Mouse (Mus musculus) heart, embryonic 13.5 days (tissue): Measurements from ENCODE around the gene Tas2r130. TPM values are rescaled to one million over a fixed set of nuclear protein-coding genes. Genes with fewer than 3 reads are reported as not detected.
"Not testable (repeated sequence)": the region's sequence is repeated elsewhere in the genome, so short reads cannot be mapped to it uniquely, and the experiment has no call there.

ENCODE experiments used
- ATAC-seq: fragments of 200-750 bp; cut with Nextera tagmentation; 2 replicates; pipeline ENCODE4 v1.8.0; 2017; ENCODE audit warnings: moderate TSS enrichment; ENCODE audit not compliant: insufficient number of reproducible peaks, low FRiP score, low TSS enrichment; ENCODE audit errors: extremely low read depth
- H3K27ac ChIP-seq: fragments of 300-500 bp; sonication (generic); replicated peaks from 2 replicates; pipeline ENCODE4 v1.5.1; 2015; ENCODE audit warnings: moderate library complexity, mild to moderate bottlenecking, inconsistent platforms
- H3K27me3 ChIP-seq: fragments of 300-500 bp; sonication (generic); replicated peaks from 2 replicates; pipeline ENCODE4 v1.6.1; 2015; ENCODE audit warnings: mild to moderate bottlenecking, inconsistent platforms
- H3K36me3 ChIP-seq: fragments of 300-500 bp; sonication (generic); 2 replicates; pipeline ENCODE4 v1.6.1; 2015; ENCODE audit warnings: mild to moderate bottlenecking, inconsistent platforms
- H3K4me1 ChIP-seq: fragments of 300-500 bp; sonication (generic); 2 replicates; pipeline ENCODE4 v1.6.1; 2015; ENCODE audit warnings: inconsistent platforms
- H3K4me2 ChIP-seq: fragments of 300-500 bp; sonication (generic); 2 replicates; pipeline ENCODE4 v1.6.1; 2015; ENCODE audit warnings: inconsistent platforms, mild to moderate bottlenecking, moderate library complexity
- H3K4me3 ChIP-seq: fragments of 300-500 bp; sonication (generic); 2 replicates; pipeline ENCODE4 v1.5.1; 2015; ENCODE audit warnings: moderate library complexity, mild to moderate bottlenecking, inconsistent platforms
- H3K9ac ChIP-seq: fragments of 300-500 bp; sonication (generic); 2 replicates; pipeline ENCODE4 v1.6.1; 2015; ENCODE audit warnings: inconsistent platforms, mild to moderate bottlenecking, moderate library complexity
- H3K9me3 ChIP-seq: fragments of 300-500 bp; sonication (generic); 2 replicates; pipeline ENCODE4 v1.6.1; 2016; ENCODE audit warnings: inconsistent platforms
- WGBS: fragments of 180-500 bp; shearing (Covaris S2); methylation state at CpG from one replicate; pipeline ENCODE4 v1.1.7; 2015; ENCODE audit warnings: mixed read lengths; 5-methylcytosine and 5-hydroxymethylcytosine counted together
- polyA plus RNA-seq: library from polyadenylated mRNA; unstranded; fragments of >200 nt; fragmentation: Nextera tagmentation; extraction: Ambion mirVana; gene quantifications from 2 replicates; pipeline ENCODE4 v1.2.1, GENCODE M21; 2015

Tas2r130 gene
- polyA plus RNA-seq, result not detected in 2 replicates

GRCm38 (mm10) chr6:131630812-131631211 lies at the start of gene Tas2r130:
Gene Tas2r130, minus strand, starts transcription at chr6:131630912.
- no peaks in the 10 kb centered on the region for H3K36me3 ChIP-seq
- no peak within 1 kb of the TSS for H3K4me3 ChIP-seq
- no peaks in the 10 kb centered on the region for H3K27me3 ChIP-seq
- WGBS, result 64% methylated on average over 3 of the region's 3 CpGs
- peaks cover 3% of the 10 kb centered on the region; the same call in 1 of the 2 replicates for H3K9me3 ChIP-seq
- H3K4me1 ChIP-seq, result no peaks in the 10 kb centered on the region
- H3K9ac ChIP-seq, result no peak within 1 kb of the TSS
- no peak within 1 kb of the TSS for H3K27ac ChIP-seq
- H3K4me2 ChIP-seq, result no peak within 1 kb of the TSS
- ATAC-seq, result no peak

- ATAC-seq, result no peak
- Histone ChIP-seq H3K9me3 (peaks cover 10% of the 10 kb centered on the region; the same call in 1 of the 2 replicates), H3K9ac (no peak within 1 kb of the TSS), H3K27ac (no peak within 1 kb of the TSS), H3K36me3 (no peaks in the 10 kb centered on the region), H3K27me3 (no peaks in the 10 kb centered on the region), H3K4me1 (no peaks in the 10 kb centered on the region), H3K4me2 (no peak within 1 kb of the TSS), H3K4me3 (no peak within 1 kb of the TSS)
- 60% methylated on average over 3 of the region's 3 CpGs for WGBS
Observed at GRCm38 (mm10) chr6:131678786-131679185, 48.1 kb upstream of the Tas2r130 start, which contains the start of gene Tas2r106. Gene Tas2r106, minus strand, starts transcription at chr6:131678886.

- ATAC-seq, result no peak
- H3K4me2 ChIP-seq, result no peak within 1 kb of the TSS
- no peak within 1 kb of the TSS for H3K9ac ChIP-seq
- no peak within 1 kb of the TSS for H3K27ac ChIP-seq
- H3K9me3 ChIP-seq, result peaks cover 29% of the 10 kb centered on the region; the same call in 1 of the 2 replicates
- H3K4me1 ChIP-seq, result no peaks in the 10 kb centered on the region
- H3K4me3 ChIP-seq, result no peak within 1 kb of the TSS
- no peaks in the 10 kb centered on the region for H3K27me3 ChIP-seq
- H3K36me3 ChIP-seq, result no peaks in the 10 kb centered on the region
Observed at GRCm38 (mm10) chr6:131660049-131660448, 29.3 kb upstream of the Tas2r130 start, which contains the start of gene Tas2r107. Gene Tas2r107, minus strand, starts transcription at chr6:131660149.

GRCm38 (mm10) chr6:131609956-131610355 lies 20.8 kb downstream of the Tas2r130 start:
- not testable (repeated sequence) for H3K9ac ChIP-seq, H3K27me3 ChIP-seq, ATAC-seq, H3K27ac ChIP-seq, H3K4me2 ChIP-seq, H3K4me3 ChIP-seq, H3K4me1 ChIP-seq, H3K36me3 ChIP-seq, H3K9me3 ChIP-seq
- WGBS, result 74% methylated on average over 1 of the region's 1 CpGs

GRCm38 (mm10) chr6:131604821-131605220 lies 25.9 kb downstream of the Tas2r130 start:
- 82% methylated on average over 4 of the region's 4 CpGs for WGBS

More at GRCm38 (mm10) chr6:131604821-131605220, 25.9 kb downstream of the Tas2r130 start:
- no peak for ATAC-seq
- H3K9ac ChIP-seq, result no peak overlapping the region
- no peak overlapping the region for H3K4me3 ChIP-seq
- H3K9me3 ChIP-seq, result peaks cover 7% of the 10 kb centered on the region
- H3K4me1 ChIP-seq, result no peaks in the 10 kb centered on the region
- no peaks in the 10 kb centered on the region for H3K36me3 ChIP-seq
- no peak overlapping the region for H3K4me2 ChIP-seq
- H3K27me3 ChIP-seq, result no peaks in the 10 kb centered on the region
- H3K27ac ChIP-seq, result no peak overlapping the region

Other genes with a start within 250 kb of the Tas2r130 start
- 36.9 and 43.2 TPM in 2 replicates for gene Ybx3, start 242.4 kb downstream of the Tas2r130 start, polyA plus RNA-seq
- gene 5430401F13Rik, start 144.5 kb downstream of the Tas2r130 start, polyA plus RNA-seq, result not detected in 2 replicates
- gene Gm6619, start 144.5 kb downstream of the Tas2r130 start, polyA plus RNA-seq, result not detected in 2 replicates
- gene Tas2r107, start 29.2 kb upstream of the Tas2r130 start, polyA plus RNA-seq, result not detected in 2 replicates
- not detected in 2 replicates for gene Tas2r106, start 48.0 kb upstream of the Tas2r130 start, polyA plus RNA-seq
- gene Tas2r104, start 54.8 kb upstream of the Tas2r130 start, polyA plus RNA-seq, result not detected in 2 replicates
- gene Tas2r105, start 56.6 kb upstream of the Tas2r130 start, polyA plus RNA-seq, result not detected in 2 replicates
- gene Tas2r114, start 59.2 kb upstream of the Tas2r130 start, polyA plus RNA-seq, result not detected in 2 replicates